In the genomic region with DNA sequence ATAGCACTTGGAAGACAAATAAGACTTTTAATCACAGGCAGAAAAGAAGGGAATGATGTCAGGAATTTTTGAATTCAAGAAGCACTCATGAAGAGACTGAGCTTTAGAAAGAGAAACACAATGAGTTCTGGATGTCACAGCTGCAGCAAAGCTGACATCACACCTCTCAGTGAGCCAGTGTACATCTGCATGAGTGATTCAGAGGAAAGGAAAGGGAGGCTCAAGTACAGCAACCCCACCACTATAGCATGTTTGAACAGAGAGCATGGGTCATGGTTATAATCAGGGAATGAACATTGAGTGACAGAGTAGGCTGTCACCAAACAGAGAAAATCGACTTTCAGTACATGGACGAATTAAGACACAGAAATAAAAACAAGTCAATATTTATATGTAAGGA, we compare ENCODE assay signal across 13 mouse cellular contexts.
"Had no signal": no experiment of that assay in that cellular context is flagged by ENCODE, and none has a peak within 500 bp of the region (broad histone marks: within the 10 kb centered on the region; RNA-seq: fewer than 3 reads in every experiment).

No protein-coding gene starts in this region.

- H3K36me3 ChIP-seq: kidney, embryonic 15.5 days; limb, embryonic 15.5 days; liver, embryonic 12.5 days; midbrain, embryonic 12.5 days; stomach, embryonic 15.5 days had no signal

- DNase-seq: kidney, adult 2 months; kidney, postnatal 14 days; lung, embryonic 14.5 days; lung, postnatal 10 days; lung, postnatal 4 days; right cerebral cortex, postnatal 14 days; thymus, adult 2 months; thymus, postnatal 25 days had no signal

- H3K4me2 ChIP-seq: kidney, embryonic 15.5 days; limb, embryonic 15.5 days; liver, embryonic 12.5 days; lung, embryonic 14.5 days; midbrain, embryonic 12.5 days; stomach, embryonic 15.5 days had no signal

- H3K27me3 ChIP-seq: kidney, embryonic 15.5 days; limb, embryonic 15.5 days; liver, embryonic 12.5 days; midbrain, embryonic 12.5 days; stomach, embryonic 15.5 days had no signal

- H3K4me1 ChIP-seq: kidney, embryonic 15.5 days; limb, embryonic 15.5 days; liver, embryonic 12.5 days; midbrain, embryonic 12.5 days; stomach, embryonic 15.5 days had no signal

- H3K27ac ChIP-seq: kidney, embryonic 15.5 days; limb, embryonic 15.5 days; liver, embryonic 12.5 days; midbrain, embryonic 12.5 days; stomach, embryonic 15.5 days had no signal

- ATAC-seq: liver, embryonic 12.5 days had no signal

- H3K4me3 ChIP-seq: kidney, embryonic 15.5 days; limb, embryonic 15.5 days; liver, embryonic 12.5 days; midbrain, embryonic 12.5 days; stomach, embryonic 15.5 days had no signal

- H3K9me3 ChIP-seq: kidney, embryonic 15.5 days; limb, embryonic 15.5 days; liver, embryonic 12.5 days; midbrain, embryonic 12.5 days; stomach, embryonic 15.5 days had no signal

- H3K9ac ChIP-seq: kidney, embryonic 15.5 days; limb, embryonic 15.5 days; liver, embryonic 12.5 days; lung, embryonic 14.5 days; midbrain, embryonic 12.5 days; stomach, embryonic 15.5 days had no signal
